Mouse (Mus musculus) liver, adult 10 weeks (tissue): ENCODE data around the gene Atp8b3. TPM values are rescaled to one million over a fixed set of nuclear protein-coding genes. Genes with fewer than 3 reads are reported as not detected.

Experiments used
- polyA plus RNA-seq: library from polyadenylated mRNA; stranded (reverse); fragments of 350-450 nt; fragmentation: Illumina TruSeq; extraction: RNeasy Lipid Tissue Mini Kit (QIAGEN cat#74804); gene quantifications from one replicate; pipeline ENCODE4 v1.2.3, GENCODE M21; 2014; ENCODE audit warnings: low read depth, low replicate concordance

Gene Atp8b3
- polyA plus RNA-seq = not detected

DNA sequence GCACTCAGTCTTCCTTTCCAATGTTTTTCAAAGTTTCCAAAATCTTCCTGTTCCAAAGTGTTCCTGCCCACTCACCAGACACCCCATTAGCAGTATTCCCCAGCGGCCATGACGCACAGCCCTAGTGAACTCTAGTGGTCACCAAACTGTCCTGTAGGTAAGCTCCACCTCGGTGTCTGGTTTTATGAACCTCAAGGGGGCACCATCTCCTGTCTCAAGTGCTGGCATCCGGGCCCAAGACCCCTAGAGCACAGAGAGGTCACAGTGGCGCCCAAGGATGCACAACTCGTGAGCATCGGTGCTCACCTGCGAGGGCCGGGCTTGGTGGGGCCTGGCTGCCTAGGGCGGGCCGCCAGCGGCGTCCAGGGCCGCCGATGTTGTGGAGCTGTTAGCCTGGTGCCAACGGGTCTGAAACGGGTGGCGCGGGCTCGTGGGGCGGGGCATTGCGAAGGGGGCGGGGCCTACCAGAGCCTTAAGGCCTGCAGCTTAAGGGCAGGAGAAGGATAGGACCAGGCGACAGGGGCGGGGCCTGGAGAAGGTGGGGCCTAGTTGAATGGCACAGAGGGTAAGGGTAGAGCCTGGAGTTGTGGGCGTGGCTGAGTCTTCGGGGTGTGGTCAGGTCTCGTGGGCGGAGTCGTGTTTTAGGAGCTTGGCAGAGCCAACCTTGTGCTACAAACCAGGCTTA, at the start of gene Atp8b3:
Gene Atp8b3, minus strand, starts transcription at position 415 of the 685 bp plus-strand sequence.

DNA sequence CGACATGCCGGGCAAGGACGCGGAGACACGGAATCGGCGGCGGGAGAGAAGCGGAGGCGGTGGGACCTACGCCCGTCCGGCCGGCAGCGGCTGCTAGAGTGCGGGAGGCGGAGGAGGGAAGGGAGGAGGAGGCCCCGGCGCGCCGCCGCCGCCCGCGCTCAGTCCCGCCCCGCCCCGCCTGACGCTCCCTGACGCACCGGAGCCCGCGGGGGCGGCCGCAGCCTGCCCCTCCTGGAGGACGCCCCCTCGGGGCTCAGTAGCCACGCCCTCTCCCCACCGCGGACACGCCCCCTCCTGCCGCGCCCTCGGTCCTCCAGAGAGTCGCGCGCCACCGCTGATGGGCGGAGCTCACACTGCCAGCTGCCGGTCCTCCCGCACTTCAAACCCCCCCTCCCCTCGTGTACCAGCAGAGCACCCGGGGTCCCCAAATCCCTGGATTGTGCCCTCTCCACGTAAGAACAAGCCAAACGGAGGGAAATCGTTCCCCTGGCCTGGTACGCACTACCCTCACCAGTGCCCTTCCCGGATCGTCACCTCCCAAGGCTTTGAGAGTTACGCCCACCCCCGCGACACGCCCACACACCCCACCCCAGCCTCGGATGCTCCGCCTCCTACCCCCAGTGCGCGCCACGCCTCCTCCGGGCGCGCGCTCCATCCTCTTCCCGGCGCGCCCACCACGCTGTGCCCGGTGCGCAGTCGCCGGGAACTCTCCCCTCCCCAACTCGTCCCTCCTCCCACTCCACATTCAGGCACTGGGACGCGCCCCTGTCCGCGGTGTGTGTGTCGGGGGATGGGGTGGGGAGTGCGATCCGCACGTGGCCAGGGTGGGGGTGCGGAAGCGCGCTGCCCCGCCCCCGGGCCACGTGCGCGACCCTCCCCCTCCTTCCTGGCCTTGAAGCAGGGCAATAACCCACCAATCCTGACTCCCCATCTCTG, 38.5 kb upstream of the Atp8b3 start, which contains the start of gene Klf16:
Gene Klf16, minus strand, starts transcription at position 127 of the 936 bp plus-strand sequence.

GRCm38 (mm10) chr10:80561116-80561944, 22.4 kb upstream of the Atp8b3 start, which contains the start of gene Rexo1:
TSS of gene Rexo1 (minus strand) at chr10:80561560.

GRCm38 (mm10) chr10:80494732-80495131, 44.2 kb downstream of the Atp8b3 start, which contains the start of gene Onecut3:
TSS of gene Onecut3 (plus strand) at chr10:80494835.

Other genes starting within 250 kb of the Atp8b3 start
- gene Rps15, start 246.7 kb downstream of the Atp8b3 start, polyA plus RNA-seq = 3.6 TPM
- gene Apc2, start 243.1 kb downstream of the Atp8b3 start, polyA plus RNA-seq = not detected
- 0.69 TPM for gene 2310011J03Rik, start 218.6 kb downstream of the Atp8b3 start, polyA plus RNA-seq
- 0.32 TPM for gene Pcsk4, start 209.6 kb downstream of the Atp8b3 start, polyA plus RNA-seq
- 47.3 TPM for gene Reep6, start 209.2 kb downstream of the Atp8b3 start, polyA plus RNA-seq
- gene Adamtsl5, start 190.7 kb downstream of the Atp8b3 start, polyA plus RNA-seq = 0.13 TPM
- not detected for gene Plk5, start 182.7 kb downstream of the Atp8b3 start, polyA plus RNA-seq
- gene Mex3d, start 151.5 kb downstream of the Atp8b3 start, polyA plus RNA-seq = 1.4 TPM
- gene Mbd3, start 139.6 kb downstream of the Atp8b3 start, polyA plus RNA-seq = 0.98 TPM
- 3.9 TPM for gene Uqcr11, start 132.3 kb downstream of the Atp8b3 start, polyA plus RNA-seq
- 1.3 TPM for gene Tcf3, start 105.5 kb downstream of the Atp8b3 start, polyA plus RNA-seq
- not detected for gene Onecut3, start 44.3 kb downstream of the Atp8b3 start, polyA plus RNA-seq
- gene Rexo1, start 22.4 kb upstream of the Atp8b3 start, polyA plus RNA-seq = 0.72 TPM
- 0.50 TPM for gene Klf16, start 38.2 kb upstream of the Atp8b3 start, polyA plus RNA-seq
- not detected for gene Abhd17a, start 51.2 kb upstream of the Atp8b3 start, polyA plus RNA-seq
- gene Scamp4, start 63.7 kb upstream of the Atp8b3 start, polyA plus RNA-seq = 1.7 TPM
- not detected for gene Adat3, start 63.8 kb upstream of the Atp8b3 start, polyA plus RNA-seq
- gene Gm49322, start 66.9 kb upstream of the Atp8b3 start, polyA plus RNA-seq = not detected
- 1.4 TPM for gene Csnk1g2, start 83.7 kb upstream of the Atp8b3 start, polyA plus RNA-seq
- gene Btbd2, start 117.9 kb upstream of the Atp8b3 start, polyA plus RNA-seq = 0.53 TPM
- 3.1 TPM for gene Mknk2, start 139.0 kb upstream of the Atp8b3 start, polyA plus RNA-seq
- 1.0 TPM for gene Mob3a, start 162.9 kb upstream of the Atp8b3 start, polyA plus RNA-seq
- 2.7 TPM for gene Izumo4, start 163.1 kb upstream of the Atp8b3 start, polyA plus RNA-seq
- 7.5 TPM for gene Ap3d1, start 203.1 kb upstream of the Atp8b3 start, polyA plus RNA-seq
- gene Dot1l, start 216.1 kb upstream of the Atp8b3 start, polyA plus RNA-seq = 1.1 TPM